Comparison of ENCODE assay signal across 17 mouse cellular contexts in genomic region chr11:70623053-70623742, GRCm38 (mm10). TPM values are rescaled to one million over a fixed set of nuclear protein-coding genes. Genes with fewer than 3 reads are reported as not detected.
DNase-seq lines count a peak whose midpoint lies in the region; TF ChIP-seq lines count a peak whose summit lies in the region.
"Had no signal": no experiment of that assay in that cellular context is flagged by ENCODE, and none has a peak within 500 bp of the region (broad histone marks: within the 10 kb centered on the region; RNA-seq: fewer than 3 reads in every experiment).

No protein-coding gene starts in this region.

- 68% methylated on average over 10 of the region's 10 CpGs for WGBS in lung, adult 2 months
- 44% methylated on average over 10 of the region's 10 CpGs for WGBS in small intestine, adult 2 months

- DNase-seq in adrenal gland, postnatal 36 days, result peak; percentile 36 to 62
- DNase-seq in adrenal gland, postnatal 25 days, result no peak
- DNase-seq in lung, adult 2 months, result no peak
- DNase-seq in lung, postnatal 10 days, result no peak
- DNase-seq in ZHBTc4 (ENCODE audit: low read depth, low spot score), result peak; percentile 86
- no peak for DNase-seq in T-cell, adult 2 months (ENCODE audit: low spot score)
- DNase-seq in cerebellum, postnatal 10 days, result no peak
- DNase-seq: gastrocnemius, postnatal 14 days; heart, postnatal 36 days; kidney, postnatal 10 days; right cerebral cortex, postnatal 14 days; thymus, postnatal 36 days had no signal

- 0 out of 2 replicates have a peak, but pooled peaks have one; percentile 2 for TF ChIP-seq CTCF in lung, adult 2 months (IDR thresholded peaks at IDR 0.05; ENCODE audit: insufficient read depth, low read length)
- peak; percentile 51; the same call in 1 of the 2 replicates for TF ChIP-seq CTCF in small intestine, adult 2 months (IDR thresholded peaks at IDR 0.05; ENCODE audit: extremely low read depth, insufficient read length, insufficient replicate concordance, low read depth, low read length)

- H3K4me1 ChIP-seq in lung, adult 2 months (ENCODE audit: control insufficient read depth, insufficient read depth, low read length), result no peaks in the 10 kb centered on the region
- peaks cover 27% of the 10 kb centered on the region for H3K4me1 ChIP-seq in small intestine, adult 2 months (ENCODE audit: control insufficient read depth, insufficient read depth, insufficient read length, low read length)
- H3K4me1 ChIP-seq: neural tube, embryonic 13.5 days had no signal

- no peak for TF ChIP-seq POLR2A in lung, adult 2 months (IDR thresholded peaks at IDR 0.05; ENCODE audit: borderline replicate concordance, extremely low read depth, low read depth, low read length)
- TF ChIP-seq POLR2A in small intestine, adult 2 months (IDR thresholded peaks at IDR 0.05; ENCODE audit: low read depth, low read length), result no peak

- no peaks in the 10 kb centered on the region for H3K36me3 ChIP-seq in small intestine, adult 2 months (ENCODE audit: control insufficient read depth, insufficient read depth, low read length)
- H3K36me3 ChIP-seq: liver, embryonic 15.5 days; neural tube, embryonic 13.5 days had no signal

- no peaks in the 10 kb centered on the region for H3K27me3 ChIP-seq in small intestine, adult 2 months (ENCODE audit: control insufficient read depth, insufficient read depth, low read length)
- H3K27me3 ChIP-seq: liver, embryonic 15.5 days; neural tube, embryonic 13.5 days had no signal

- H3K4me3 ChIP-seq in lung, adult 2 months (replicated peaks; ENCODE audit: extremely low read depth, low read depth, low read length), result no peak overlapping the region
- no peak overlapping the region for H3K4me3 ChIP-seq in small intestine, adult 2 months (ENCODE audit: low read depth, low read length)
- H3K4me3 ChIP-seq: liver, embryonic 15.5 days; neural tube, embryonic 13.5 days had no signal

- no peak overlapping the region for H3K27ac ChIP-seq in small intestine, adult 2 months (ENCODE audit: insufficient read depth, low read depth, low read length)
- H3K27ac ChIP-seq: liver, embryonic 15.5 days; neural tube, embryonic 13.5 days had no signal

RNA-seq across cellular contexts. Expression of gene Chrne, which starts 4.2 kb away (rescaled TPM):
- not detected for total RNA-seq in adrenal gland, postnatal 36 days (2021)
- total RNA-seq in adrenal gland, postnatal 25 days (2021), result not detected in 2 replicates
- polyA plus RNA-seq in lung, adult 2 months (2012; rRNA removed), result 0.41 and 0.91 TPM in 2 replicates
- 0.06 TPM in 1 of 2 replicates, not detected in the other for polyA plus RNA-seq in small intestine, adult 2 months (2012; rRNA removed)
- total RNA-seq: heart, postnatal 36 days had no signal
- polyA plus RNA-seq: liver, embryonic 15.5 days; midbrain, embryonic 11.5 days had no signal

RNA-seq across cellular contexts. Expression of gene 4930544D05Rik, which starts 7.5 kb away (rescaled TPM):
- not detected for total RNA-seq in adrenal gland, postnatal 36 days (2021)
- total RNA-seq in adrenal gland, postnatal 25 days (2021), result not detected in 2 replicates
- polyA plus RNA-seq in lung, adult 2 months (2012; rRNA removed), result 0.16 TPM in 1 of 2 replicates, not detected in the other
- not detected in 2 replicates for polyA plus RNA-seq in small intestine, adult 2 months (2012; rRNA removed)
- total RNA-seq: gastrocnemius, postnatal 14 days; heart, postnatal 36 days had no signal
- polyA plus RNA-seq: liver, embryonic 15.5 days; midbrain, embryonic 11.5 days; neural tube, embryonic 13.5 days had no signal

RNA-seq across cellular contexts. Expression of gene Gp1ba, which starts 15.7 kb away (rescaled TPM):
- total RNA-seq in adrenal gland, postnatal 36 days (2021), result under 1 TPM in 1 of 2 experiments, not detected in 1; 0.13 TPM
- not detected in 2 replicates for total RNA-seq in adrenal gland, postnatal 25 days (2021)
- polyA plus RNA-seq in lung, adult 2 months (2012; rRNA removed), result 0.70 and 1.7 TPM in 2 replicates
- polyA plus RNA-seq in small intestine, adult 2 months (2012; rRNA removed), result 0.04 and 0.22 TPM in 2 replicates
- total RNA-seq: left cerebral cortex, adult 18-20 months had no signal

RNA-seq across cellular contexts. Expression of gene Rnf167, which starts 23.8 kb away (rescaled TPM):
- 10 to 100 TPM; 83.6 to 83.8 TPM for total RNA-seq in adrenal gland, postnatal 36 days (2021)
- total RNA-seq in adrenal gland, postnatal 25 days (2021), result 92.7 and 106 TPM in 2 replicates
- 116 and 146 TPM in 2 replicates for polyA plus RNA-seq in lung, adult 2 months (2012; rRNA removed)
- 43.0 and 114 TPM in 2 replicates for polyA plus RNA-seq in small intestine, adult 2 months (2012; rRNA removed)

RNA-seq across cellular contexts. Expression of gene Slc25a11, which starts 24.1 kb away (rescaled TPM):
- 100 to 1,000 TPM; 127 to 165 TPM for total RNA-seq in adrenal gland, postnatal 36 days (2021)
- total RNA-seq in adrenal gland, postnatal 25 days (2021), result 122 and 146 TPM in 2 replicates
- 83.6 and 113 TPM in 2 replicates for polyA plus RNA-seq in lung, adult 2 months (2012; rRNA removed)
- 109 and 147 TPM in 2 replicates for polyA plus RNA-seq in small intestine, adult 2 months (2012; rRNA removed)

Comparison
In these comparisons a context has a peak if more than half of its experiments do, and no peak if none do; other contexts are left out.
1. DNase-seq: peak in adrenal gland, postnatal 36 days (2 of 2) and ZHBTc4 (single experiment); none in adrenal gland, postnatal 25 days (single experiment), lung, adult 2 months (single experiment), lung, postnatal 10 days (single experiment), T-cell, adult 2 months (single experiment) and cerebellum, postnatal 10 days (0 of 2).